Mouse (Mus musculus) brain, embryonic 14.5 days (tissue): ENCODE measurements around the gene Abcc3. TPM values are rescaled to one million over a fixed set of nuclear protein-coding genes. Genes with fewer than 3 reads are reported as not detected.

Source experiments
- DNase-seq: peaks from one replicate; pipeline ENCODE4 v3.0.0-alpha.2; 2011; ENCODE audit warnings: low read depth
- CTCF ChIP-seq: fragments of 200-500 bp; IDR thresholded peaks from 2 replicates; pipeline ENCODE4 v1.5.1; 2012; ENCODE audit warnings: inconsistent platforms, mild to moderate bottlenecking, moderate library complexity, borderline replicate concordance; ENCODE audit not compliant: insufficient read depth, insufficient read length; ENCODE audit errors: extremely low read depth
- POLR2A ChIP-seq: fragments of 200-500 bp; IDR thresholded peaks from 2 replicates; pipeline ENCODE4 v1.6.1; 2012; ENCODE audit warnings: mild to moderate bottlenecking, inconsistent platforms, borderline replicate concordance; ENCODE audit not compliant: poor library complexity, insufficient read depth, insufficient read length, severe bottlenecking; ENCODE audit errors: extremely low read depth
- polyA plus RNA-seq: library from polyadenylated mRNA; depleted of rRNA; stranded (reverse); fragments of >200 nt; gene quantifications from 2 replicates; pipeline ENCODE4 v1.2.3, GENCODE M21; 2012; rRNA removed

Abcc3 gene
- polyA plus RNA-seq, result 0.53 and 0.55 TPM in 2 replicates

- no peak for DNase-seq
- no peak for TF ChIP-seq CTCF
- TF ChIP-seq POLR2A, result no peak
These were observed at the start of gene Abcc3 for GRCm38 (mm10) chr11:94392672-94393109. Gene Abcc3, minus strand, starts transcription at chr11:94392997.

- DNase-seq, result no peak
- no peak for TF ChIP-seq POLR2A
- no peak for TF ChIP-seq CTCF
These were observed 49.0 kb upstream of the Abcc3 start for GRCm38 (mm10) chr11:94441752-94442151.

DNA sequence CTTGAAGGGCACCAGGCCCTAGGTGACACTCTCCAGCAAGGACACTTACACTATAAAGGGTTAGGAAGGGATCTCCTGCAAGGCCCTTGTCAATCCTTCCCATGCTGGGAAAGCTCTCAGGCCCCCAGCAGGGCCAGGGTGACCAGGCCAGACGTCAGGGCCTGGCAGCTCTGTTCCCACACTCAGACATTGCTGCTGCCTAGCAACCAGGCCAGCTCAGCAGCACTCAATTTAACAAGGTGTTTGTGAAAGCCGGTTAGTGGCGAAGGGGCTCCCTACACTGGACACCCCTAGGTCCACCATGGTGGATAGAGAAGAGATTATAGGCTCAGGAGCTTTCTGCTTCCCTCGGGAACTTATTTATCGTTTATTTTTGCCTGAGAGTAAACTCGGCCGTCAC is 48.3 kb upstream of the Abcc3 start:
- TF ChIP-seq CTCF (no peak), POLR2A (no peak)
- DNase-seq, result peak; percentile 60

GRCm38 (mm10) chr11:94440421-94440820 is 47.6 kb upstream of the Abcc3 start:
- no peak for TF ChIP-seq POLR2A
- DNase-seq, result peak; percentile 56

- TF ChIP-seq CTCF, result no peak
- TF ChIP-seq POLR2A, result no peak
- DNase-seq, result peak; percentile 65
These were observed 36.3 kb upstream of the Abcc3 start for GRCm38 (mm10) chr11:94429011-94429651.

DNA sequence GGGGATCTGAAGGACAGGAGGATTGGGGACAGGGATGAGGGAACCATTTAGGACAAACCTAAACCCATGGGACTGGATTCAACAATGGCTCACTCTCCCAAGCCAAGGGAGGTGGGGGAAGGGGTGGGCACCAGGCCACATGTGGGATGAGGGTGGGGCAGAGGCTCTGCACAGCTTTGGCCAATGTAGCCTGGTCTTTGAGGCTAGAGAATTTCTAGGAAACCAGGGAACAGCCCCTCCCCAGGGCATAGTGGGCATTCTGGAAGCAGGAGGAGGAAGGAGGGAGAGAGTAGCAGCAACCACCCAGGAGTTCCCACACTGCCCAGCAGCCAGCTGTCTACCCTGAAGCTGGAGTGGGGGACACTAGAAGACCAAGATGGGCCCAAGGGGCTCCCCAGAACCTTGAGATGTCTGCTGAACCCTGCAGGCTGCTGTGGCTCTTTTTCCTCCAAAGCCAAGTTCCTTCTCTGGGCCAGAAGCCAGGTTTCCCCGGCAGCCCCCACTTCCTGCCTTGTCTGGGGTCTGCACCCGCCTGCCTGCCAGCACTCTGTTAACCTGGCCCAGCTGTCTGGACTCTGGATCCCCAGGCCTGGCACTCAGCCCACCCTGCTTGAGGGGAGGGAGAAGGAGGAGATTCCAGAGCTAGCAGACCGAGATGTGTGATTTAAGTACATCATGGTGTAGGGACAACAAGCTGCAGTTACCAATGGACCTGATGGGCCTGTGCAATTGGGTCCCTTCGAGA is 35.5 kb upstream of the Abcc3 start:
- TF ChIP-seq CTCF (no peak), POLR2A (no peak)
- DNase-seq, result peak; percentile 96

DNA sequence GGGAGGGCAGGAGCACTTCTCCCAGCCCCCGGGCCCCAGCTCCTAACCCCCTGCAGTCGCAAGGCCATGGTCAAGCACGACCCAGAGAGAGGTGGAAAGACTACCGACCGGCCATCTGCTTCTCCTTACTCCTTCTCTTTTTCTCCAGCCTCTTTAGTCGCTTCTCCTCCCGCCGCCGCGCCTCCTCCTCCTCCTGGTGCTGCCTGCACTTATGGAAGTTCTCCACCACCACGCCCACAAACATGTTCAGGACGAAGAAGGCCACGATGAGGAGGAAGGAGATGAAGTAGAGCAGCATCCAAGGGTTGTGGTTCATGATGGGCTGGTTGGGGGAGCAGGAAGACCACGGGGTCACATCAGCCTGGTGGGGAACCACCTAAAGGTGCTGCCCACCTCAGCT is 32.9 kb upstream of the Abcc3 start:
- no peak for TF ChIP-seq POLR2A
- no peak for TF ChIP-seq CTCF
- no peak for DNase-seq

- DNase-seq, result no peak
- no peak for TF ChIP-seq POLR2A
- no peak for TF ChIP-seq CTCF
These were observed 32.4 kb upstream of the Abcc3 start for GRCm38 (mm10) chr11:94425215-94425614.

DNA sequence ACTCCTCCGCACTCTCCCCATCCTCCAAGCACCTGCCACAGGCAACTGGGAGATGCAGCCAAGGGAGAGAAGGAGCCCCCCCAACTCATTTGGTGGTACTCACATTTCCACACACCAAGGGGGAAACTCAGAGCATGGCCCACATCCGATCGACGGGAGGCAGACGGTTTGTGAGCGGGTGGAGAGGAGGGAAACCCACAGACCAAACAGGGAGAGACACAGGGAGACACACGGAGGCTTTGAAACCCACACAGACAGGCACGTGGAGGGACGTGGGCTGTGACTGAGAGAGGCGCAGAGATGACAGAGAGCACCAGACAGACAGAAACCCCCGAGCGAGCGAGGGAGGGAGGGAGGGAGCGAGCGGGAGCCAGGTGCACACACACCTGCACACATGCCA is 31.6 kb upstream of the Abcc3 start:
- TF ChIP-seq POLR2A (no peak), CTCF (no peak)

GRCm38 (mm10) chr11:94423855-94424254 is 31.1 kb upstream of the Abcc3 start:
- DNase-seq, result peak; percentile 55
- TF ChIP-seq POLR2A, result no peak
- no peak for TF ChIP-seq CTCF

More for the DNA sequence above, 31.6 kb upstream of the Abcc3 start:
- DNase-seq, result no peak

GRCm38 (mm10) chr11:94420991-94421390 is 28.2 kb upstream of the Abcc3 start:
- TF ChIP-seq CTCF, result no peak
- no peak for DNase-seq

DNA sequence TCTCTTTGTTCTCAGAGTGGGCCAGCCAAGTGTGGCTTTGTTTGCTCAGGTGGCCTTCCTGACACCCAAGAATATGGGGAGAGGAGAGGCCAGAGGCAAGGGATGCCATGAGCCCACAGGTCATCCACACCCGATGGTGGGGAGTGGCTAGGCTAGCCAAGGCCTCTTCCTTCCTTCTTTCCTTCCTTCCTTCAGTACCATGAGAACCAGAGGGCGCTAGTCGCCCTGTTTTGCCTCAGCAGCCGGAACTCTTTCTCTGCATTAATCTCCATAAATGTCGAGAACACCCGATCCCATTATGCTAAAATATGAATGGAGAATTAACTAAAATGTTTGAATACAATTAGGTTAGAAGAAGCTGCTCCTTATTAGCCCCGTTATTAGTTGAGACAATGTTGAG is 27.5 kb upstream of the Abcc3 start:
- DNase-seq, result peak; percentile 70

DNA sequence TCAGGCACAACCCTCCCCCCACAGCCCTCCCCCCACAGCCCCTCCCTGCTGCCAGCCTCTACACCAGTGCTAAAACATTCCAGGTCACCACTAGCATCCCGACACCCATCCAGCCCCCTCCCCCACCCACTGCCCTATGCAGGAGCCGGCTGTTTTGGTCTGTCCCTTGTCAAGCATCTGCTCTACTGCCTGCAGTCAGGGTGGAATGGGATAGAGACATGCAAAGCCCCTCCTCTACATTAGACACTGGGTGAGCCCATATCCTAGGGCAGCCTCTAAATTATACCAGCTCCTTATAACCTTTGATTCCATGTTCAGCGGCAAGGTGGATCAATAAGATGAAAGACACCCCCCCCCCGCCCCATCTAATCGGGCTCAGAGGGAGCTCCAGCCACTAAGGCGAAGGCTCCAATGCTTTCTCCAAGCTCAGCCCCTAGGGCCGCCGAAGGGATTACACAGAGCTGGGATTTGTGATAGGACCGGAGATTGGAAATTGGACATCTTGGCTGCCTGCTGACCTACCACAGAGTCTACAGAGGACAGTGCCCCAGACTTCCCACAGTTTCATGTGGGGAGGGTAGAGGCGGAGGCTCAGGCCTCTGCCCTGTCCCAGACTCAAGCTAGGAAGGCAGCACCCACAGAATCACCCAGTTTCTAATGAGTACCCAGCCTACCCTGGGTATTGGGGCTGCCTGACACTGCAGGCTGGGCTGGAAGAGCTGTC is 26.4 kb upstream of the Abcc3 start:
- DNase-seq, result no peak
- TF ChIP-seq POLR2A, result no peak
- no peak for TF ChIP-seq CTCF

More for the DNA sequence above, 27.5 kb upstream of the Abcc3 start:
- TF ChIP-seq POLR2A (no peak), CTCF (peak; percentile 52; the same call in 1 of the 2 replicates)

DNA sequence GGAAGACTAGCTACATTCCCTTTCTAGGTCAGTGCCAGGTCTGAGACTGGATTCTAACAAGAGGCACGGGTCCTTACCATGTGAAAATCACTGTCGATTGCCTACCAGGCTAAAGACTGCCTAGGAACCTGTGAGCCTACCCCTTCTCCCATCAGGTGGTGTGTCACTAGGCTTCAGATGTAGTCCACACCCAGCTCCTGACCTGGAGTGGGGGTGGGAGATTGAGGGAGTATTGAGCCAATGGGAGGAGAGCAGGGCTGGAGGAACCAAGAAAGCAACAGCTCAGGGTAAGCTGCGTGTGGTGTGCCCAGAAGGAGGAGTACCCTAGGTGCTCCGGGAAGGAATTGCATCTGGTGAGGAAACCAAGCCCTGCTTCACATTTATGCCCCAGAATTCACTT is 21.2 kb upstream of the Abcc3 start:
- no peak for DNase-seq
- TF ChIP-seq CTCF, result no peak
- TF ChIP-seq POLR2A, result no peak

DNA sequence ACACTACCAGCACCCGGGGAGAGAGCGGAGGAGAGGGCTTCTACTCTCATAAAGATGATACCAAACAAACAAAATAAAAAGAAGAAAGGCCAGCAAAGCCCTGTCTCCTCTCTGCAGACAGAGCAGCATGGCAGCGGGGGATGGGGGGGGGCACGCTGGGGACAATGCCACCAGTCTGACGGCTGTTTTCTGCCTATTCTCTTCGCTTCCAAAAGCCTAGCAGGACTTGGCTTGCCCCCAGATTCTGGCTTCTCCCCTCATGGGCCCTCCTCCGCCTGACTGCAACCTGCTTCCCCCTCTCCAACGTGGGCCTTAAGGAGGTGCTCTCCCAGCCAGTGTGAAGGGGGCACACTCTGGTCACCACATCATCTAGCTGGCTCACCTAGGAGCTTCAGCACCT is 20.7 kb upstream of the Abcc3 start:
- peak; percentile 92 for DNase-seq
- TF ChIP-seq CTCF (no peak), POLR2A (no peak)
